Mouse (Mus musculus) pancreas, adult 10 weeks (tissue): Measurements from ENCODE around the gene Ddias. TPM values are rescaled to one million over a fixed set of nuclear protein-coding genes. Genes with fewer than 3 reads are reported as not detected.

Experiments used
- polyA plus RNA-seq: library from polyadenylated mRNA; stranded (reverse); fragments of 350-450 nt; fragmentation: Illumina TruSeq; extraction: RNeasy Lipid Tissue Mini Kit (QIAGEN cat#74804); gene quantifications from one replicate; pipeline ENCODE4 v1.2.3, GENCODE M21; 2015; ENCODE audit warnings: low read depth, low replicate concordance; ENCODE audit not compliant: insufficient read depth

Gene Ddias
- not detected for polyA plus RNA-seq

GRCm38 (mm10) chr7:92874116-92874675 lies at the start of gene Ddias, which contains the start of gene Prcp:
TSS of gene Ddias (minus strand) at chr7:92874247.
TSS of gene Prcp (plus strand) at chr7:92874470.

Other genes with a start within 250 kb of the Ddias start
- not detected for gene Ankrd42, start 237.1 kb downstream of the Ddias start, polyA plus RNA-seq
- gene Pcf11, start 204.3 kb downstream of the Ddias start, polyA plus RNA-seq = 15.0 TPM
- 3.3 TPM for gene Rab30, start 132.6 kb downstream of the Ddias start, polyA plus RNA-seq
- gene Prcp, start 223 bp upstream of the Ddias start, polyA plus RNA-seq = 8.3 TPM
- gene Fam181b, start 205.6 kb upstream of the Ddias start, polyA plus RNA-seq = 1.2 TPM